Mouse (Mus musculus): ENCODE measurements around the gene Slc15a4. TPM values are rescaled to one million over a fixed set of nuclear protein-coding genes. Genes with fewer than 3 reads are reported as not detected.

The Slc15a4 gene
- total and polyA plus RNA-seq, 3 experiments = 31.7 to 35.5 TPM; not detected in 1

- H3K4me3 ChIP-seq (ENCODE audit: control insufficient read depth in 1 of 2, insufficient read depth in 1 of 2, low read depth in 2 of 2, low read length in 2 of 2) = no peak overlapping the region
- TF ChIP-seq RCOR1 (IDR thresholded peaks at IDR 0.05; ENCODE audit: low read depth, low read length) (no peak), HCFC1 (IDR thresholded peaks at IDR 0.05; ENCODE audit: low read depth, low read length) (no peak), MAX (IDR thresholded peaks at IDR 0.05; ENCODE audit: low read length) (no peak), GATA1 (IDR thresholded peaks at IDR 0.05; ENCODE audit: low read depth, low read length) (no peak), E2F4 (IDR thresholded peaks at IDR 0.05; ENCODE audit: borderline replicate concordance, low read depth, low read length) (no peak), NRF1 (IDR thresholded peaks at IDR 0.05; ENCODE audit: insufficient read depth, low read depth, low read length, poor library complexity, severe bottlenecking) (no peak), MAZ (IDR thresholded peaks at IDR 0.05; ENCODE audit: low read depth, low read length) (no peak), ZKSCAN1 (IDR thresholded peaks at IDR 0.05; ENCODE audit: low read depth, low read length) (no peak), MXI1 (IDR thresholded peaks at IDR 0.05; ENCODE audit: low read depth, low read length) (no peak), ZMIZ1 (IDR thresholded peaks at IDR 0.05; ENCODE audit: low read depth, low read length) (no peak), USF1 (IDR thresholded peaks at IDR 0.05; ENCODE audit: low read depth, low read length) (no peak)
- no peaks in the 10 kb centered on the region for H3K4me1 ChIP-seq (ENCODE audit: control insufficient read depth in 1 of 2, insufficient read depth in 2 of 2, low read length in 2 of 2)
- H3K27ac ChIP-seq (ENCODE audit: control insufficient read depth, low read depth, low read length) = no peak overlapping the region
- DNase-seq (ENCODE audit: low read depth, low spot score) = no peak
- no peak overlapping the region for H3K9ac ChIP-seq (ENCODE audit: control insufficient read depth, low read depth, low read length, poor library complexity, severe bottlenecking)
- no peaks in the 10 kb centered on the region for H3K36me3 ChIP-seq (ENCODE audit: control insufficient read depth in 1 of 2, insufficient read depth in 2 of 2, low read length in 2 of 2)
- no peaks in the 10 kb centered on the region for H3K27me3 ChIP-seq (ENCODE audit: control insufficient read depth in 1 of 2, insufficient read depth in 2 of 2, low read length in 2 of 2)
- H3K9me3 ChIP-seq (replicated peaks; ENCODE audit: insufficient read depth, low read length) = no peaks in the 10 kb centered on the region
- no peaks in the 10 kb centered on the region for H3K79me2 ChIP-seq (ENCODE audit: control insufficient read depth, insufficient read depth, low read length, poor library complexity)
Observed at GRCm38 (mm10) chr5:127641185-127641958, 8.7 kb upstream of the Slc15a4 start.

- Histone ChIP-seq H3K9ac (ENCODE audit: control insufficient read depth, low read depth, low read length, poor library complexity, severe bottlenecking) (no peak overlapping the region), H3K79me2 (ENCODE audit: control insufficient read depth, insufficient read depth, low read length, poor library complexity) (no peaks in the 10 kb centered on the region), H3K27me3 (ENCODE audit: control insufficient read depth in 1 of 2, insufficient read depth in 2 of 2, low read length in 2 of 2) (no peaks in the 10 kb centered on the region), H3K27ac (ENCODE audit: control insufficient read depth, low read depth, low read length) (no peak overlapping the region), H3K9me3 (replicated peaks; ENCODE audit: insufficient read depth, low read length) (no peaks in the 10 kb centered on the region), H3K36me3 (ENCODE audit: control insufficient read depth in 1 of 2, insufficient read depth in 2 of 2, low read length in 2 of 2) (no peaks in the 10 kb centered on the region), H3K4me1 (ENCODE audit: control insufficient read depth in 1 of 2, insufficient read depth in 2 of 2, low read length in 2 of 2) (no peaks in the 10 kb centered on the region), H3K4me3 (ENCODE audit: control insufficient read depth in 1 of 2, insufficient read depth in 1 of 2, low read depth in 2 of 2, low read length in 2 of 2) (no peak overlapping the region)
- peak; percentile 20 to 33 (median 28); a peak in 4 of 6 replicates for TF ChIP-seq CTCF (IDR thresholded peaks at IDR 0.05 in 2 of 3, conservative IDR thresholded peaks at IDR 0.05 in 1 of 3; ENCODE audit: control insufficient read depth in 1 of 3, insufficient read depth in 1 of 3, low read depth in 2 of 3, low read length in 3 of 3, poor library complexity in 1 of 3, severe bottlenecking in 1 of 3)
- 0 out of 2 replicates have a peak, but pooled peaks have one; percentile 2 for TF ChIP-seq SMC3 (IDR thresholded peaks at IDR 0.05; ENCODE audit: low read depth, low read length)
- TF ChIP-seq POLR2AphosphoS2 (IDR thresholded peaks at IDR 0.05; ENCODE audit: low read length) = no peak
- peak; percentile 20 for DNase-seq (ENCODE audit: low read depth, low spot score)
Observed at GRCm38 (mm10) chr5:127640359-127640758, 7.7 kb upstream of the Slc15a4 start.

GRCm38 (mm10) chr5:127639635-127640034 is 6.9 kb upstream of the Slc15a4 start:
- no peaks in the 10 kb centered on the region for H3K36me3 ChIP-seq (ENCODE audit: control insufficient read depth in 1 of 2, insufficient read depth in 2 of 2, low read length in 2 of 2)
- DNase-seq (ENCODE audit: low read depth, low spot score) = no peak
- H3K27ac ChIP-seq (ENCODE audit: control insufficient read depth, low read depth, low read length) = no peak overlapping the region
- no peak overlapping the region for H3K9ac ChIP-seq (ENCODE audit: control insufficient read depth, low read depth, low read length, poor library complexity, severe bottlenecking)
- no peaks in the 10 kb centered on the region for H3K27me3 ChIP-seq (ENCODE audit: control insufficient read depth in 1 of 2, insufficient read depth in 2 of 2, low read length in 2 of 2)
- no peaks in the 10 kb centered on the region for H3K4me1 ChIP-seq (ENCODE audit: control insufficient read depth in 1 of 2, insufficient read depth in 2 of 2, low read length in 2 of 2)
- no peaks in the 10 kb centered on the region for H3K79me2 ChIP-seq (ENCODE audit: control insufficient read depth, insufficient read depth, low read length, poor library complexity)
- no peaks in the 10 kb centered on the region for H3K9me3 ChIP-seq (replicated peaks; ENCODE audit: insufficient read depth, low read length)
- TF ChIP-seq HCFC1 (IDR thresholded peaks at IDR 0.05; ENCODE audit: low read depth, low read length) (no peak), MYB (IDR thresholded peaks at IDR 0.05; ENCODE audit: low read depth, low read length) (no peak), SMC3 (IDR thresholded peaks at IDR 0.05; ENCODE audit: low read depth, low read length) (no peak), MAX (IDR thresholded peaks at IDR 0.05; ENCODE audit: low read length) (no peak), ZC3H11A (IDR thresholded peaks at IDR 0.05; ENCODE audit: low read depth, low read length) (no peak), EP300 (IDR thresholded peaks at IDR 0.05; ENCODE audit: low read depth in 1 of 2, low read length in 2 of 2) (no peak), MAFK (IDR thresholded peaks at IDR 0.05; ENCODE audit: borderline replicate concordance, low read depth, low read length) (no peak), ETS1 (IDR thresholded peaks at IDR 0.05; ENCODE audit: low read depth, low read length) (no peak)
- H3K4me3 ChIP-seq (ENCODE audit: control insufficient read depth in 1 of 2, insufficient read depth in 1 of 2, low read depth in 2 of 2, low read length in 2 of 2) = no peak overlapping the region

Data from MEL (cell line).